Mouse (Mus musculus) ovary, adult 18-20 months (tissue): ENCODE measurements around the gene Hcfc2.

Source experiments
- DNase-seq: peaks from one replicate; pipeline ENCODE4 v3.0.0; 2022; ENCODE audit warnings: low spot score, mixed read lengths

Hcfc2 gene

GRCm38 (mm10) chr10:82771595-82772170 is 75.7 kb downstream of the Hcfc2 start:
- no peak for DNase-seq

- DNase-seq, result no peak
Measured at GRCm38 (mm10) chr10:82774841-82775240, 78.9 kb downstream of the Hcfc2 start.

DNA sequence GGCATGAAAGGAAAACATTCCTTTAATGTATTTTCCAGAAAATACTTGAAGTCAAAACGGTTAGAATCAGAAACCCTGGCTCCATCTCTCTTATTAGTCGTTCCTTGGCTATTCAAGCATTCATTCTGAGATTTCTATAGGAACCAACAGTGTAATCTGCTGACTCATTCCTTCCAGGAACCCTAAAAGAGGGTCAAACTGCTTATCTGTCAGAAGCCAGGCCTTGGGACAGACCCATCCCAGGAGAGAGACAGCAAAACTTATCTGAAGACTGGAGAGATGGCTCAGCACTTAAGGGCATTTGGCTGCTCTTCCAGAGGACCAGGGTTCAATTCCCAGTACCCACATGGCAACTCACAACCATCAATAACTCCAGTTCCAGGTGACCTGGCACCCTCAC is 81.1 kb downstream of the Hcfc2 start:
- DNase-seq, result no peak

- no peak for DNase-seq
Measured at GRCm38 (mm10) chr10:82777886-82778285, 81.9 kb downstream of the Hcfc2 start.

GRCm38 (mm10) chr10:82778791-82779549 is 83.0 kb downstream of the Hcfc2 start:
- DNase-seq, result no peak

DNA sequence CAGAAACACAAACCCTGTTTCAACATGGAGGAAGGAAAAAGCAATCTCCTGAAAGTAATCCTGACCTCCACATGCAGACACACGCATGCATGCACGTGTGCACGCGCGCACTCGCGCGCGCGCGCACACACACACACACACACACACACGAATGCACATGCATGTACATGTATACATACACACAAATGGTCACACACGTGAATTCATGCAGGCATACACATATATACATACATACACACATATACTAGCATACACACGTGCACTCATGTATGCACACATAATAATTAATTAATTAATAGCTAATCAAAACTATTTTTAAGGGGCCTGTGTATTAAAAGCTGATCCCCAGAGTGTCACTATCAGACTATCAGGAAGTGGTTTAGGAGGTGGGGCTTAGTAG is 83.9 kb downstream of the Hcfc2 start:
- no peak for DNase-seq

DNA sequence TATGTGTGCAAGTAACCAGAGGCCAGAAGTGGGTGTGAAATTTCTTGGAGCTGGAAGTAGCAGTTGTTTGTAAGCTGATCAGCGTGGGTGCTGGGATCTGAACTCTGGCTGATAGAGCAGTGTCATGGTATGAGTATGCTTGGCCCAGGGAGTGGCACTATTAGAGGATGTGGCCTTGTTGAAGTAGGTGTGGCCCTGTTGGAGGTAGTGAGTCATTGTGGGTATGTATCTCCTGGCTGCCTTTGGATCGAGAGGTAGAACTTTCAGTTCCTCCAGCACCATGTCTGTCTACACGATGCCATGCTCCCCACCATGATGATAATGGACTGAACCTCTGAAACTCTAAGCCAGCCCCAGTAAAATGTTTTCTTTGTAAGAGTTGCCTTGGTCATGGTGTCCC is 84.4 kb downstream of the Hcfc2 start:
- no peak for DNase-seq

GRCm38 (mm10) chr10:82780816-82781215 is 84.9 kb downstream of the Hcfc2 start:
- no peak for DNase-seq

- DNase-seq, result no peak
Measured at GRCm38 (mm10) chr10:82782472-82782871, 86.5 kb downstream of the Hcfc2 start.

- no peak for DNase-seq
Measured at GRCm38 (mm10) chr10:82789181-82789580, 93.2 kb downstream of the Hcfc2 start.

GRCm38 (mm10) chr10:82790504-82790903 is 94.5 kb downstream of the Hcfc2 start:
- no peak for DNase-seq

GRCm38 (mm10) chr10:82791713-82792112 is 95.8 kb downstream of the Hcfc2 start:
- no peak for DNase-seq
